Mouse (Mus musculus) cerebellum, adult 18-20 months (tissue): ENCODE data around the gene Gse1.

Source experiments
- DNase-seq, 2 experiments: peaks; one replicate each; pipeline ENCODE4 v3.0.0; 2021

Gene Gse1

DNA sequence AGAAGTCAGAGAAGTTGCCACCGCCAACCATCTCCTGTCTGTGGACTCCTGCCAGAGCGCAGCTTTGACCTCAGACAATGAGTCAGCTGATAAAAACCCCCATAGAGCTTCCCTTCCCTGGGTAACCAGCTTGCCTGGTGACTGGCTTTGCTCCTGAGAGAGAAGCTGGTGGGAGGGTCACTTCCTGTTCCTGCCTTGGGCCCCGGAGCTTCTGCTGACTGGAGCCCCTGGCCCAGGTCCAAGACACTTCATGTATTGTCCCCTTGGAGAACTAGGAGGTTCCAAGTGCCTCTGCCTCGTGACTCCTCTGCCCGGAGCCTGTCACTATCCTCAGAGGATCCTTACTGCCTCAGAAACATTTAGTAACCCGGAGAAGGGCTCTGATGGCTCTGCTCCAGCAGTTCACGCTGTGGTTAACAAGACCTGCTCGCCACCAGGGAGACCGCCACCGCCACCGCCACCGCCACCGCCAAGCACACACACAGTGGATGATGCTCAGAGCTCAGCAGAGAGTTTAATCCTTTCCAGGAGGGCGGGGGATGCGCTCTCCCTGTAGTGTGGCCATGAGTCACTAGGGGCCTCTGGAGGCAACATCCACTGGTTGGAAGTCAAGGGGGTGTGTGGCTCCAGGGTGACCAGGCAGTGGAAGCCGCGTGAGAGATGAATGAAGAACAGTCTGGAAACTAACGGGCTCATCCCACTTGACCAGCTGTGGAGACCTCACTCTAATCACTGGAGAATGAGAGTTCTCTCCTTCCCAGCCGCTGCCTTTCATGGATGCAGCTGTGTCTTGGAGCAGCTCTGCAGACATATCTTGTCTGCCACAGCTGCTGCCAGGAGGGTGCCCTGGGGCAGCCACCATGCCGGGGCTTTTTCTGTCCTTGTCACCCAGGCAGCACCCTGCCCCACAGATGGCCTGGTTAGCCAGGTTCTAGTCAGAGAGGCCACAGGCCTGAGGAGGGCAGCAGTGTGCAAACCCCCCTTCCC is 335.9 kb downstream of the Gse1 start:
- DNase-seq, result peak; percentile 68 to 74

DNA sequence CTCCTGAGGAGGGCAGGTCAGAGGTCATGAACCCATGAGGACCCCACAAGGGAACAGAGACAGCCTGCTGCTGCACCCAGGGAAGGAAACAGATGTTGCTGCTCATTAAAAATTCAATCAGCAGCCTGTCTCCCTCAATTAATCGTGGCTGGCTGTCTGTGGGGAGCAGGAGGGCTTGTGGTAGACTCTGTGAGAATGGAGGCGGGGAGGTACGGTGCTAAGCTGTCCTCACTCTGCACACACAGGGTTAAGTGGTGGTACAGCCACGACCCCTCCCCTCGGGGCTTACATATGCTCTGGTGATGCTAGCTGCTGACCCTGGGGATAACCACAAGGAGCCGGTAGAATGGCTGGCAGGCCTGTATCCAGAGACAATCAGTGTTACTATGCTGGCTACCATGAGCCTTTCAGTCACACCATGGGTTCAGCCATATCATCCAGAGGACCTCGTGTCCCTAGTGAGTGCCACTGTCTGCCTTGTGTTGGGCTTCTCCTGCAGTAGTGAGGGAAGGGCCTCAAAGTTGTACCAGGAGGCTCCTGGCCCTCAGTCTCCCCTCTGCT is 337.0 kb downstream of the Gse1 start:
- DNase-seq, result no peak

DNA sequence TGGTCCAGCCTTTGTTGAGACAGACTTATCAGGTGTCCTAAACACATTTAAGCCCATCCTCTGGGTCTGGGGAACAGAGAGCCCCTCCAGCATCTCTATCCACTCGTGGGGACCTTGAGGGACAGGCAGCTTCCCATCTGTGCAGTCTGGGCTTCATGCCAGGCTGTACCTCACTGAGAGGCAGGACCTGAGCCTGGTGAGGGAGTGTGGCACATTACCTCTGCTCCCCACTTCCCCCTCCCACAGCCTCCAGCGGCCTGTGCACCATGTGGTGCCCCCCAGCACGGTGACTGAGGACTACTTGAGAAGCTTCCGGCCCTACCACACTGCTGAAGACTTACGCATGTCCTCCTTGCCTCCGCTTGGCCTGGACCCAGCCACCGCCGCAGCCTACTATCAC is 338.4 kb downstream of the Gse1 start:
- DNase-seq, result peak; percentile 67 to 73

DNA sequence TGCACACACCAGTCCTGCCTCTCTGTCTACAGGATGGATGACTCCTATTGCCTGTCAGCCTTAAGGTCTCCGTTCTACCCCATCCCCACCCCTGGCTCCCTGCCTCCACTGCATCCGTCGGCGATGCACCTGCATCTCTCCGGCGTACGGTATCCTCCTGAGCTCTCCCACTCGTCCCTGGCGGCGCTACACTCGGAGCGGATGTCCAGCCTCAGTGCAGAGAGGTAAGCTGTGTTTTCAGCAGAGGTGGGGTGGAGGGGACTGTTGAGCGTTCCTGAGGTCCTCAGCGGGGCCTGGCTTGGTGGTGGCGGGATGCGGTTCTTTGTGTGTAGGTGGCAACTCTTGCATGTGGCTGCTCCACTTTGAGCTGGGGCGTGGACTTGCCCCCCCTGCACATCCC is 339.5 kb downstream of the Gse1 start:
- no peak for DNase-seq

DNA sequence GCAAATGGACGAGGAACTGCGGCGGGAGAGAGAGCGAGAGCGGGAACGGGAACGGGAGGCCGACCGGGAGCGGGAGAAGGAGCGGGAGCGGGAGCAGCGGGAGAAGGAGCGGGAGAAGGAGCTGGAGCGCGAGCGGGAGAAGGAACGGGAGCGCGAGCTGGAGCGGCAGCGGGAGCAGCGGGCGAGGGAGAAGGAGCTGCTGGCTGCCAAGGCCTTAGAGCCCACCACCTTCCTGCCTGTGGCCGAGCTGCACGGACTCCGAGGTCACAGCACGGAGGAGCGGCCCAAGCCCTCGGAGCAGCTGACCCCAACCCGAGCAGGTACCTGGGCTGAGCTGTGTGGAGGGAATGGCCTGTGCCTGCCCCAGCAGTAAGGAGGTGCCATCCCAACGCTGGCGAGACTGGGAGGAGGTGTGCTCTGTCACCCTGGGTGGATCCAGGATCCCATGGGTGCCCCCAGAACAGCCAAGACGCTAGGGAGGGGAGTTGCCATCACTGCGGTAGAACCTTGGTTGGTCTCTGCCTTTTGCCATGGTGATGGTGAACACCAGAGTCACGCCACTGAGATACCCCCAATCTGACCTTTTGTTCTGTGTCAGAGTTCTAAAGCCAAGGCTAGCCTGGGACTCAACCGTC is 340.0 kb downstream of the Gse1 start:
- DNase-seq, result no peak

DNA sequence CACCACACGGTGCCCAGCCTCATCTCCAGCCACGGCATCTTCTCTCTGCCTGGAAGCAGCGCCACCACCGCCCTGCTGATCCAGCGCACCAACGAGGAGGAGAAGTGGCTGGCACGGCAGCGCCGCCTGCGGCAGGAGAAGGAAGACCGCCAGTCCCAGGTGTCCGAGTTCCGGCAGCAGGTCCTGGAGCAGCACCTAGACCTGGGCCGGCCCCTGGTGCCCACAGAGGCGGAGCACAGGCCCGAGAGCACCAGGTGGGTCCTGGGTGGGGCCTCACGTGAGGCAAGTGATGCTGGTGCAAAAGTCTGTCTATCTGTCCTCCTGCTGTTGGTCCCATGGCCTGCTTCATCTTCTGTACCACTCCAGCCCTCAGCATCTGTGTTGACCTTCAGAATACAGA is 340.9 kb downstream of the Gse1 start:
- DNase-seq, result no peak

DNA sequence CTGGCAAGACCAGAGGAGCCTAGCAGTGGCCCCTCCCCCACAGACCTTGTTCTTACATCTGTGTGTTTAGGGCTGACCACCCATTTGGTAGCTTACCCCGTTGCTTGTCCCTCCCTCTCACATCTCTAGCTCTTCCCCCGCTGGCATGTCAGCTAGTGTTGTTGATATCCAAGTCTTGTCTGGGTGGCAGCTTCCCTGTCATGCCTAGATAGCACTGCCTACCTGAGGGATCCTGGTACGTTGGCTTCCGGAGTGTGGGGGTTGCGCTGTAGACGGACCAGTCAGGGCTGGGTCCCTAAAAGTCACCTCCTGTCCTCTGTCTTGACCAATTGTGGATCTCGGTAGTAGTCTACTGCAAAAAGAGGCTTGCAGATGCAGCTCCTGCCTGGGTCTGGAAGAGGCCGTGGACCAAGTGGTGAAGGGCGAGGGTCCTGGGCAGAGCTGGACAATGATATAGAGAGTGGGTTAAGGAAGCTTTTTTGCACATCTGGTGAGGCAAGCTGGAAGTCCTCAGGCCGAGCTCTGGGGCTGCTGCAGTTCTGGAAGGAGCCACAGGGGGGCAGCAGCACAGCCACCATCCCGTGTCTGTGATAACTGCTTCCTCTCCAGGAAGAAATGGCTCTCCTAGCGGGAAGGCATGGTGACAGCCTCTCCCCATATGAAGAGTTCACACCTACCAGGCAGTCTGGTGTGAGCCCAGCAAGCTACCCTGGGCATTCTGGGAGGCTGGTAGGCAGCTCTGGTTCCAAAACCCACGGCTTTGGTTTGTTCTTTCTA is 341.9 kb downstream of the Gse1 start:
- DNase-seq, result peak; percentile 75 to 87

DNA sequence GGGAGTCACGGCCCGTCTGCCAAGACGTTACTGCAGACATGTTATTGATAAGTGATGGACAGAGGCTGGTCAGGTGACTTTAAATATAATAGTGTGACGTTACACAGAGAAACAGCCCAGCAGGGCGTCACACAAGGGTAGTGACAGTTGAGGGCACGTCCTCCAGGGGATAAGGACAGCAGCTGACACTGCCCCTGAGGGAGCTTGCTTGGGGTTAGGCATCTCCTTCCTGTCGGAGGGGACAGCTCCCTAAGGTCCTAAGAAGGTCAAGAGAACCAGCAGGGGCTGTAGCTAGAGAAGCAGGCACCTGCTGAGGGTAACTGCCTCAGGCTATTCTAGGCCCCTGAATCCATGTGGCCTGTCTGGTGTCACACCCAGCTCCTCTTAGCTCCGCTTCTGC is 343.3 kb downstream of the Gse1 start:
- peak in 1 of 2 experiments; percentile 8 for DNase-seq

DNA sequence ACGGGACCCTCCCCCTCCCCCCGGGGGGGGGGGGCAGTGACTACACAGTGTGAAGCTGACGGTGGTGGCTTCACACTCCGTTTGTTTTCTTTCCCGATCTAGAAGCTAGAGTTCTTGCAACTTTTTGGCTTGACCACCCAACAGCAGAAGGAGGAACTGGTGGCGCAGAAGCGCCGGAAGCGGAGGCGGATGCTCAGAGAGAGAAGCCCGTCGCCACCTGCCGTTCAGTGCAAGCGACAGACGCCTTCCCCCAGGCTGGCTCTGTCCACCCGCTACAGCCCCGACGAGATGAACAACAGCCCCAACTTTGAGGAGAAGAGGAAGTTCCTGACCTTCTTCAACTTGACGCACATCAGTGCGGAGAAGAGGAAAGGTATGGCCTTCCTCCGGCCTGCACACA is 344.3 kb downstream of the Gse1 start:
- DNase-seq, result peak; percentile 63 to 68

DNA sequence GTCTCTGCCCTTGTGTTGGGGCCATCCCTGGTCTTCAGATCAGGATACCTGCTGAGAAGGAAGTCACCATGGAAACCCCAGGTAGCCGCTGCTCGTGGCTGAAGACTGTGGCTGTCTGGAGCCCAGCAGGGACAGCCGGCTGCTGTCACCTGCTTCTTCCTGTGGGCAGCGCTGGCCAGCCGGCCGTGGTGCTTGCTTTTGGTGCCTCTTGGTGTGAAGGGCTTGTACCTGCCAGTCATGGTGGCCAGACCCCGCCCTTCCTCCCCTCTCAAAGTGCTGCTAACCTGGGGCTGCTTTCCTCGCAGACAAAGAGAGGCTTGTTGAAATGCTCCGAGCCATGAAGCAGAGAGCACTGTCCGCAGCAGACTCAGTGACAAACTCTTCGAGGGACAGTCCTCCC is 345.6 kb downstream of the Gse1 start:
- DNase-seq, result peak; percentile 33 to 40

DNA sequence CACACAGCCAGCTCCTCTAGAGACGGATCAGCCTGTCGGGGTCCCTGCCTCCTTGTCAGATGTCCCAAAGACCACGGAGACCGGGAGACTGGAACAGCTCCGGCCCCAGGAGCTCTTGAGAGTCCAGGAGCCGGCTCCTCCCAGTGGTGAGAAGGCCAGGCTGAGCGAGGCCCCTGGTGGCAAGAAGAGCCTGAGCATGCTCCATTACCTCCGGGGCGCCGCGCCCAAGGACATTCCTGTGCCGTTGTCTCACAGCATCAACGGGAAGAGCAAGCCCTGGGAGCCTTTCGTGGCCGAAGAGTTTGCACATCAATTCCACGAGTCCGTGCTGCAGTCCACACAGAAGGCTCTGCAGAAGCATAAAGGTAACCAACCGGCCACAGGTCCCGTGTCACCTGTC is 346.7 kb downstream of the Gse1 start:
- peak in 1 of 2 experiments; percentile 13 for DNase-seq

DNA sequence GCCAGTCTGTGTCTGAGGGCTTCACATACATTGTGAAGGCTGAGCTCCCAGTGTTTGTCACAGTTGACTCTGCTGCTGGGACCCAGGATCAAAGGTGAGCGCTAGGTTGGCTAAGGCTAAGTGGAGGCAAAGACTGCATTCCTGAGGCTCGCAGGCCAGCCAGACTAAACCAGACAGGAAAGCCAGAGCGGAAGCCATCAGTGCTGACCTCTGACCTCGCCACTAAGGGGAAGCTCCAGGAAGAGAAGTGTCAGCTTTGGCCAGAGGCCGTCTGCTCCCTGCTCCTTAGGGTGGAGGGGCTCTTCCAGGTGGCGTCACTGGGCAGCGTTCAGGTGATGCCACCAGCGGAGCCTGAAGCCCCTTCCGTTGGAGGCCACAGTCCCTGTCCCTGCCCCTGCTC is 347.5 kb downstream of the Gse1 start:
- no peak for DNase-seq

DNA sequence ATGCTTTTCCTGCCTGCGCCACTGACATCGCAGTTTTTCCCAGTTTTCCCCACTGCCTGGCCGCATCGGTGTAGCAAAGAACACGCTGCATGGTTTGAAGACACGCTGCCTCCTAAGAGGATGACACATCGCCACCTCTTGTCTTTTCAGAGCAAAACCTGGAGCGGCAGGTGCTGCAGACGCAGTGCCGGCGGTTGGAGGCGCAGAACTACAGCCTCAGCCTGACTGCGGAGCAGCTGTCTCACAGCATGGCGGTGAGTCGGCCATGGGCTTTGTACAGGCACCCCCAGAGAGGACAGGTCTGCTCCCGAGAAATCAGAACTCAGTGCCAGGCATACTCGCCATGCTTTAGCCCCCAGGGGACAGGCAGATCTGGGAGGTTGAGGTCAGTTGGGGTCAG is 349.6 kb downstream of the Gse1 start:
- DNase-seq, result peak in 1 of 2 experiments; percentile 53

DNA sequence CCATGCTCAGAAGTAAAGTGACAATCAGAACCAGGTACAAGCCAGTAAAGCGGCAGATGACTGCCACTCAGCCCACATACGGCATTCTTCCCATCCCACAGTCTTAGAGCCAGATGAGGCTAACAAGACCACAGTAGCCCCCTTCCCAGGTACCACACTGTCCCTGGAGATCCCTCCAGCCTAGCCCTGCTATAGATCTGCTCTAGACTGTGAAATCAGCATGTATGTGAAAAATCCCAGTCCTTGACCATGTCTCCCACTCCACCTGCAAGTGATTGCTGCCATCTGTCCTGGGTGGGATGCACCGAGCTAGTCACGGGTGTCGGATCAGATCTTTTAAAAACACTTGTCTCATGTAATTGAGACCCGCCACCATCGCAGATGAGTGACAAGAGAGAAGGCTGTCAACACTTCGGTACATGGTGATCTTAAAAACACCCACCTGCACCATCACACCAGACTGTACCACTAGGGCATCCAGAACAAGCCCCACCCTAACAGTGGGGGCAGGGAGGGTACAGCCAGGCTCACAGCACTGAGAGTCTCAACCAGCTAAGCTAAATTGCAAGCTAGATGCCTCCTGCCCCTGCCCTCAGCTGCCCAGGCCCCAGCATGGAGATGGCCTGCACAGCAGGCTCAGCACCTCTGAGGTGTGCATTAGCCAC is 352.2 kb downstream of the Gse1 start:
- no peak for DNase-seq

DNA sequence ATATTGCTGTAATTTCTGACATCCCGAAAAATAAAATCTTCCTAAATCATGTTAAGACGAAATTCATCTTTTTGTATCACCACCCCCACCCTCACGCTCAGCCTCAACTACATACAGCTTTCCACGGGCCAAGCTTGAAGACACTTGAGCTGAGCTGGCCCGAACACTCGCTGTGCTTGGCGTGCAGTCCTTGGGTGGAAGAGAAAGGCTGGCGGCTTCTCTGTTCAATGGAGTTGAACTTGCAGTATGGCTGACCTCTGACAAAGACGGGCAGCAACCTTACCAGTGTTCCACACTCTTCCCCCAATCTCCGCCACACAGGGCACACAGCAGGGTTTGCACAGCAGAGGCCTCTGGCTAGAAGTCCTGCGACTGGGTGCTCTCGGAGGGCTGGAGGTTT is 353.1 kb downstream of the Gse1 start:
- DNase-seq, result no peak

DNA sequence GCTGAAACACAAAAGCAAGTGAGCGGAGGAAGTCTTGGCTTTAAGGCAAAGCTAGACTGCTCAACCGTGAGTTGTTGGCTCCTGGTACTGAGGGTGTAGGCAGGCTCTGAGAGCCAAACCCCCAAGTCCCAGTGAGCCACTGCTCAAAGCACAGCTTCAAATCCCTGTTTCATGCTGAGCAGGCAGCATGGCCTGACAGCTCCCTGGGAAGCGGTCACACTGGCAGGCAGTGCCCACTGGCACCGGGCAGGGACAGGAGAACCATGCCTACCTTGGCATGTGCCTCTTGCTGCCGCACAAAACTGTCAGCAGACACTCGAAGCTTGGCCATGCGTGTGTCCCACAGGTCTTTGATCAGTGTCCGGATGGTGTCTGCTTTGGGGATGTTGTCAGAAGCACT is 353.6 kb downstream of the Gse1 start:
- no peak for DNase-seq

DNA sequence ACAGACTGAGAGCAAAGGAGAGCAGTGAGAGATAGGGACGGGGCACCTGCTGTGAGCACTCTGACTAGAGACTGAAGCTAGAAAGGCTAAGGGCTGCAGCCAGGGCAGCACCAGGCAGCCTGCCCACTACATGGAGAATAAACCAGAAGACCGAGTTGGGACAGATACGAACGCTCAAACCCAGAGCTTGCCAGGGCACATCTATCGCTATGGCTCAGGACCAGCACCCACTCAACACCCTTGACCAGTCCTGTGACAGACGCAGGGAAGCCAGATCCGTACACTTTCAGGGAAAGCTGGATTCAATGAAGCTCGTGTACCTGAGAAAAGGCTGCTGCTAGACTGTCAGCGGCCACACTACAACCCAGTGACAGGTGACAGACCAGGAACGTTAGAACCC is 357.3 kb downstream of the Gse1 start:
- no peak for DNase-seq

DNA sequence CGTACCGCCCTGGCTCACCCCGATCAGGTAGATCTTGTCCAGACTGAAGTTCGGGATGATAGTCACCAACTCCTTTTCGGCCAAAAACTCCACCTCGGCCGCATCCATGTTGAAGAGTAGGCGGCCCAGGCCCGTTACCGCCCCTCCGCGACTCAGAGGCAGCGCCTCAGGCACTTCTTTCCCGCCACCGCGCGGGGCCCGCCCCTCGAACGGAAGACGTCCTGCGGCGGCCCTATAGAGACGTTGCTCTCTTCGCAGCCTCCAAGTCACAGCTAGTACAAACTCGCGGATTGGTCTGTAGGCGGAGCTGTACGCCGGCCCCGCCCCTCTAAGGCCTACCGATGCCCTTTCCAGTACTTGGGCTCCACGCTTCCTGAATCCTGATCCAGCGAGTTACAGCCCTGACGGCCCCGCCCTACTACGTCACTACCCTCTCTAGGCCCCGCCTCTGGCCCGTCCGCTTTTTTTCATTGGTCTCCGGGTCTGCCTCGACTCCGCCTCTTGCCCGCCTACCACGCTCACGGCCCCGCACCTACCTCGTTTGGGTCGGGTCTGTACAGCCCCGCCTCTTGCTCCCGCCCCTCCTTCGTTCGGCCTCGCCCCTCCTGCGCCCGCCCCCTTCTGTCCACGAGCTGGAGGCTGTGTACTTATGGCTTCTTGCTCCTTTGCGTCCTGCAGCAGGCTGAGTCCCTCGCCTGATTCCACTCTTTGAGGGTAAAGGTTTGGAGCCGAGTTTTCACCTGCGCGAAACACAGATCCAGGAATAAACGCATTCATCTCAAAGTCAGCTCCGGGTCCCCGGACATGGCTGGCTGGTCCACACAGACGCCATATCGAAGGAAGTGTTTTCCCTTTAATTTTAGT is 360.9 kb downstream of the Gse1 start, which contains the start of gene Gins2:
Gene Gins2 (minus strand): TSS at position 397 of the 864 bp plus-strand sequence.
- peak; percentile 98 to 99 for DNase-seq

DNA sequence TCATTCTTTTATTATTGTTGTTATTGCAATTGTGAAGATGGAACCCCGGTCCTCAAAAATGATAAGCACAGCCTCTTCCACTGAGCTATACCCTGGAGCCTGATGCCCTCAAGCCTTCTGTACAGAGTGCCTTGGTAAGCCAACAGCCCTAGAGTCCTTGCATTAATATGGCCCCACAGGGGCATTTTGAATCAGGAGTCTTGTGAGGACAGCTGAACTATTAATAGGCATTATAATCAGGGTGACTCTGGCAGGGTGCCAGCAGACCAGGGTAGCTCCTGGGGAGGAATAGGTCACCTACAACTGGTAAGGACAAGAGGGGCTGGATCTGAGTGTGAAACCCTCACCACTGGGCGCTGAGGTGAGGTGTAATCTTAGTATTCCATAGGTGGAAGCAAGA is 361.7 kb downstream of the Gse1 start:
- DNase-seq, result peak in 1 of 2 experiments; percentile 62

DNA sequence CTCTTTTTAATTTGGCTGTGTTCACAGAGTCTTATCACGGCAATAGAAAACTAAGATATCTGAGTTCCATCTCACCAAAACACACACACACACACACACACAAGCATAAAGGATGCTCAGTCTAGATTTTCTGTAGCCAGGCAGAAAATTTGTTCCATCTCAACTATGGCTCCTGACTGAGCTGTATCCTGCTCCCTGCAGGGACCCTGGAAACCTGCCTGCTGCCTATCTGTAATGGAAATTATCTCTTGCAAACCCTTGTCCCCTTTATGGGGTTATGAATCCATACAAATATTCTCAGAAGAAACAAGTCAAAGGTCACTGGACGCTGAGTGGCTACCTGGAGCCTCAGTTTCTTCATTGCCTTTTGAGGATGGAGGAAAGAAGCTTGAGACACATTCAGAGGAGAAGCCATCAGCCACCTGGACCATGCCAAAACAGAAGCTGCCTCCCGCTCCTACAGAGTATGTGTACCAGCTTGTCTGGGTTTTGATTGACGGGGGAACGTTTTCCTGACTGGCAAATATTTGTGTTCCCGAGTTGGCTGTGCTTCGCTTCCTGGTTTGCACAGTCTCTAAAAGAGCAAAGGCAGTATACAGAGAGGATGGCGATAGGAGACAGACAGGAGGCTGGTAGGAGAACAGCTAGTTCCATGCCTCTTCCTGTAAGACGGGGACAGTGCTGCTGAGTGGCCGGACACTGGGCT is 363.5 kb downstream of the Gse1 start:
- DNase-seq, result peak; percentile 46 to 52

DNA sequence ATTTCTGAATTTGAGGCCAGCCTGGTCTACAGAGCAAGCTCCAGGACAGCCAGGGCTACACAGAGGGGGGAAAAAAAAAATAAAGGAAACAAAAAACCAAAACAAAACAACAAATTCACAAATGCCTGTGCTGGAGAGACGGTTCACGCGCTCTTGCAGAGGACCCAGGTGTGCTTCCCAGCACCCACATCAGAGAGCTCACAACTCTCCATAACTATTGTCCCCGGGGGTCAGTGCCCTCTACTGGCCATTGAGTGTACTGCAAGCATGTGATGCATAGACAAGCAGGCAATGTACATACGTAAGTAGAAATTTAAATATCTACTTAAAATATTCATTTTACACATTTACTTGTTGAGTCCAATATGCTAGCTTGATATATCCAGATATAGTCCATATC is 366.3 kb downstream of the Gse1 start:
- DNase-seq, result no peak
